Mouse (Mus musculus) gonadal fat pad, adult 2 months (tissue): ENCODE measurements around the gene Mfn1. TPM values are rescaled to one million over a fixed set of nuclear protein-coding genes. Genes with fewer than 3 reads are reported as not detected.

Experiments
- DNase-seq: peaks from one replicate; pipeline ENCODE4 v3.0.0-alpha.2; 2012; ENCODE audit warnings: low read depth
- polyA plus RNA-seq: library from polyadenylated mRNA; depleted of rRNA; stranded (reverse); fragments of >200 nt; gene quantifications from 2 replicates; pipeline ENCODE4 v1.2.3, GENCODE M21; 2012; rRNA removed

Gene Mfn1
- 12.2 and 14.0 TPM in 2 replicates for polyA plus RNA-seq

GRCm38 (mm10) chr3:32529303-32529898, at the start of gene Mfn1:
Gene Mfn1, plus strand, starts transcription at chr3:32529465.
- DNase-seq, result no peak

- no peak for DNase-seq
Observed at GRCm38 (mm10) chr3:32479961-32480360, 49.3 kb upstream of the Mfn1 start.

GRCm38 (mm10) chr3:32483035-32483434, 46.2 kb upstream of the Mfn1 start:
- DNase-seq, result no peak

GRCm38 (mm10) chr3:32486543-32486942, 42.7 kb upstream of the Mfn1 start:
- DNase-seq, result no peak

GRCm38 (mm10) chr3:32488172-32488571, 41.1 kb upstream of the Mfn1 start:
- DNase-seq, result no peak

- DNase-seq, result no peak
Observed at GRCm38 (mm10) chr3:32490076-32490927, 39.0 kb upstream of the Mfn1 start.

- no peak for DNase-seq
Observed at GRCm38 (mm10) chr3:32490928-32491315, 38.3 kb upstream of the Mfn1 start.

GRCm38 (mm10) chr3:32492097-32493090, 36.9 kb upstream of the Mfn1 start, which contains the start of gene Kcnmb3:
Gene Kcnmb3, minus strand, starts transcription at chr3:32492231.
- DNase-seq, result no peak

- DNase-seq, result no peak
Observed at GRCm38 (mm10) chr3:32494387-32495087, 34.7 kb upstream of the Mfn1 start.

GRCm38 (mm10) chr3:32495088-32495770, 34.0 kb upstream of the Mfn1 start:
- no peak for DNase-seq

GRCm38 (mm10) chr3:32495856-32496710, 33.2 kb upstream of the Mfn1 start:
- DNase-seq, result no peak

GRCm38 (mm10) chr3:32496711-32497070, 32.6 kb upstream of the Mfn1 start:
- no peak for DNase-seq

- DNase-seq, result no peak
Observed at GRCm38 (mm10) chr3:32500346-32500745, 28.9 kb upstream of the Mfn1 start.

GRCm38 (mm10) chr3:32505841-32506240, 23.4 kb upstream of the Mfn1 start:
- DNase-seq, result no peak

- DNase-seq, result no peak
Observed at GRCm38 (mm10) chr3:32506366-32507225, 22.7 kb upstream of the Mfn1 start.

- DNase-seq, result no peak
Observed at GRCm38 (mm10) chr3:32508666-32509324, 20.5 kb upstream of the Mfn1 start.

- DNase-seq, result no peak
Observed at GRCm38 (mm10) chr3:32509496-32510374, 19.5 kb upstream of the Mfn1 start, which contains the start of gene Zfp639. Gene Zfp639, plus strand, starts transcription at chr3:32510259.
